Mouse (Mus musculus) intestine, embryonic 16.5 days (tissue): ENCODE results near the gene Znrd1as. TPM values are rescaled to one million over a fixed set of nuclear protein-coding genes. Genes with fewer than 3 reads are reported as not detected.

Experiments
- ATAC-seq: fragments of 200-750 bp; cut with Nextera tagmentation; 2 replicates; pipeline ENCODE4 v1.8.0; 2017; ENCODE audit warnings: moderate TSS enrichment, moderate library complexity
- H3K27ac ChIP-seq: fragments of 300-500 bp; sonication (generic); 2 replicates; pipeline ENCODE4 v1.5.1; 2014; ENCODE audit warnings: mild to moderate bottlenecking, low read length
- H3K27me3 ChIP-seq: fragments of 300-500 bp; sonication (generic); replicated peaks from 2 replicates; pipeline ENCODE4 v1.6.1; 2014; ENCODE audit warnings: low read length, control low read depth, mixed read lengths; ENCODE audit not compliant: control insufficient read depth, insufficient read depth
- H3K36me3 ChIP-seq: fragments of 300-500 bp; sonication (generic); 2 replicates; pipeline ENCODE4 v1.6.1; 2014; ENCODE audit warnings: low read length, control low read depth; ENCODE audit not compliant: control insufficient read depth, insufficient read depth
- H3K4me1 ChIP-seq: fragments of 300-500 bp; sonication (generic); 2 replicates; pipeline ENCODE4 v1.6.1; 2014; ENCODE audit warnings: low read length, control low read depth, mixed read lengths; ENCODE audit not compliant: control insufficient read depth, insufficient read depth
- H3K4me2 ChIP-seq: fragments of 300-500 bp; sonication (generic); 2 replicates; pipeline ENCODE4 v1.6.1; 2014; ENCODE audit warnings: low read depth, low read length, control low read depth
- H3K4me3 ChIP-seq: fragments of 300-500 bp; sonication (generic); 2 replicates; pipeline ENCODE4 v1.5.1; 2014; ENCODE audit warnings: mild to moderate bottlenecking, low read length
- H3K9ac ChIP-seq: fragments of 300-500 bp; sonication (generic); 2 replicates; pipeline ENCODE4 v1.6.1; 2014; ENCODE audit warnings: low read depth, low read length
- H3K9me3 ChIP-seq: fragments of 300-500 bp; sonication (generic); 2 replicates; pipeline ENCODE4 v1.6.1; 2016; ENCODE audit warnings: low read length, control low read depth; ENCODE audit not compliant: control insufficient read depth
- WGBS: fragments of 180-500 bp; shearing (Covaris S2); extraction: QIAGEN DNeasy Blood & Tissue Kit; methylation state at CpG from one replicate; pipeline ENCODE4 v1.1.7; 2014; 5-methylcytosine and 5-hydroxymethylcytosine counted together
- polyA plus RNA-seq: library from polyadenylated mRNA; unstranded; fragments of >200 nt; fragmentation: Nextera tagmentation; extraction: Ambion mirVana; gene quantifications from 2 replicates; pipeline ENCODE4 v1.2.1, GENCODE M21; 2015

Gene Znrd1as
- 6.1 and 6.6 TPM in 2 replicates for polyA plus RNA-seq

DNA sequence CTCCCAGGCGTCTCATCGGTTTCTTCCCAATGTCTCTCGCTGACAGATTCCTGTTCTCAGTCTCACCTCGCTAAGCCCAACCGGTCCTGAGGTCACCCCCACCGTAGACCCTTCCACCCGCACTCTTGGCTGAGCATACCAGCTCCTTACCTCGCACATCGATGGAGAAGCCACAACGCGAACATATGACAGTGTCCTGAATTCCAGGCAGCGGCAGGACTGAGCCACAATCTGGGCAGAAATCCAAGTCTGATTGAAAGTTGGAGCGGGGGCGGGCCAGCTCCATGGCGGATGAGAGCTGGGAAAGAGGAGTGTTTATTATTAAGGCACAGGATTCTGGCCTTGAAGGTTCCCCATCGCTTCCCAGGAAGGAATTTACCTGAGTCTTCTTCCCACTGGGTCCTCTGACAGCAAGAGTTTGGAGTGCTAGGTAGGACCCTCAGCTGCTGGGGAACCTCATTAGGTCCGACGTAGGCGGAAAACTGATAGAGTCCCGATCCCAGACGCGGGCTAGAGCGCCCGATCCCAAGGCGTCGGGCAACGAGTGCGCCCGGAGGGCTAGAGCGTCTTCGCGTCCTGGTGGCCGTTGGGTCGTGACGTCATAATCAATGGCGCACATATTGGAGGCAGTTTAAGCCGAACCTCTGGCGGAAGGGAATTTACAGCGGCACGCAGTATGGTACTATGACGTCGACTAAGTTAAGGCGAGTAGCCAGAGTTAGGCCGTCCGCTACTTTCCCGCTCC, at the start of gene Znrd1as, which contains the start of gene Znrd1:
TSS of gene Znrd1as (plus strand) at position 594 of the 745 bp plus-strand sequence.
TSS of gene Znrd1 (minus strand) at position 561 of the 745 bp plus-strand sequence.
- WGBS, result under 1% methylated on average over 46 of the region's 46 CpGs
- H3K9me3 ChIP-seq, result no peaks in the 10 kb centered on the region
- no peaks in the 10 kb centered on the region for H3K27me3 ChIP-seq
- peak within 1 kb of the TSS; percentile 75 for H3K27ac ChIP-seq
- H3K4me3 ChIP-seq, result peak within 1 kb of the TSS; percentile 69
- no peaks in the 10 kb centered on the region for H3K36me3 ChIP-seq
- peak within 1 kb of the TSS; percentile 59 for H3K4me2 ChIP-seq
- peak within 1 kb of the TSS; percentile 82 for H3K9ac ChIP-seq
- H3K4me1 ChIP-seq, result 0 out of 2 replicates have a peak, but pooled peaks cover 8% of the 10 kb centered on the region
- ATAC-seq, result peak; percentile 98

DNA sequence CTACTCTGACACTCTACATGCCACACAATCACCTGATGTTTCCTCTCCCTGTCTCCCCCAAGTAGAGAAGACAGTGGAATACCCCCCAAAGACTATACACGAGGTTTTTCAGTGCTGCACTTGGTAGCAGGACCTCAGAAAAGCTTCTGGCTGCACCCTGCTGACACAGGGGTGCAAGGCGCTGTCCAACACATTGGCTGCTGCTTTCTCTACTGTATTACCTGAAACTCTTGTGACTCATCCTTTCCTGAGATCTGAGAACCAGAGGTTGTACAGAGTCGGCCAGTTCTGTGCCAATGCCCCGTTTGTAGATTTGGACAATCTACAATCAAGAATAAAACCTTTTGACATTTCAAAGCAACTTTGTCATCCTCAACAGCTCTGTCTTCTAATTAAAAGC, 48.6 kb upstream of the Znrd1as start:
- H3K4me2 ChIP-seq, result no peak overlapping the region
- no peaks in the 10 kb centered on the region for H3K9me3 ChIP-seq
- H3K27me3 ChIP-seq, result no peaks in the 10 kb centered on the region
- ATAC-seq, result no peak
- H3K36me3 ChIP-seq, result no peaks in the 10 kb centered on the region
- H3K9ac ChIP-seq, result no peak overlapping the region
- no peak overlapping the region for H3K27ac ChIP-seq
- no peak overlapping the region for H3K4me3 ChIP-seq
- 52% methylated on average over 4 of the region's 4 CpGs for WGBS
- H3K4me1 ChIP-seq, result no peaks in the 10 kb centered on the region

DNA sequence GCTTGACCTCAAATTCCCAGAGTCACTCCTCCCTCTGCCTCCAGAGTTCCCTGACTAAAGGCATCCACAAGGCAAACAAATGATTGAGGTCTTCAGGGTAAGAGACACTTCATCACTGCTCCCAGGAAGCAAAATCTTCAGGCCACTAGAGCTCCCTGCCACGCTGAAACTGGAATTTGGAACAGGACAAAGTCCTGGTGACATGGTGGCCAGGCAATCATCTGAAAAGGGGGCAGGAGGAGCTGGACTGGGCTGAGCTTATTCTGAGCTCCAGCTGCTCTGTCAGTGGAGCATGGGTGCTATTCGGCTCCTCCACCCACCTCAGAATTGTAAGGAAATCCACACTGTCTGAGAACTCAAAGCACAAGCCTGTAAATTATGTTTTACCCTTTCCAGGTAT, 46.4 kb upstream of the Znrd1as start:
- 63% methylated on average over 2 of the region's 2 CpGs for WGBS
- Histone ChIP-seq H3K27ac (no peak overlapping the region), H3K4me3 (no peak overlapping the region), H3K27me3 (no peaks in the 10 kb centered on the region), H3K36me3 (no peaks in the 10 kb centered on the region), H3K4me2 (no peak overlapping the region), H3K9me3 (no peaks in the 10 kb centered on the region), H3K4me1 (no peaks in the 10 kb centered on the region), H3K9ac (no peak overlapping the region)
- no peak for ATAC-seq

DNA sequence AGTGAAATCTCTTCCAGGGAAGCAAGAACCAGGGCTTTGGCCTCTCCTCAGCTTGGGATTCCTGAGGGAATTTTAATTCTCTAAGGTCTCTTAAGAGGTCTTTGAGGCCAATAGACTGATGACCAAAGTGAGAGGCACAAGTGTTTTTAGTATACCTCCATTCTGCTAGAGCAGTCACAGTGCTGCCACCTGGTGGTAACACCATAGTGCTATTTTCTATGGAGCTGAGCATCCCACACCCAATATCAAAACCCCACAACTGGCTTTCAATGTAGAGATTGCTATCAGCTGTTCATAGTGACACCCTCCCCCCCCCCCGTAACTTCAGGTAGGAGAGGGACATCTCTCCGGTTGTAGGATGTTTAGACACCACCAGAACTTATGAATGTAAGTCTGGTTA, 44.3 kb upstream of the Znrd1as start:
- Histone ChIP-seq H3K4me1 (no peaks in the 10 kb centered on the region), H3K9ac (no peak overlapping the region), H3K27me3 (no peaks in the 10 kb centered on the region), H3K36me3 (no peaks in the 10 kb centered on the region), H3K4me2 (no peak overlapping the region), H3K4me3 (no peak overlapping the region), H3K9me3 (no peaks in the 10 kb centered on the region), H3K27ac (no peak overlapping the region)
- WGBS, result 6% methylated on average over 2 of the region's 2 CpGs
- peak; percentile 58 for ATAC-seq

DNA sequence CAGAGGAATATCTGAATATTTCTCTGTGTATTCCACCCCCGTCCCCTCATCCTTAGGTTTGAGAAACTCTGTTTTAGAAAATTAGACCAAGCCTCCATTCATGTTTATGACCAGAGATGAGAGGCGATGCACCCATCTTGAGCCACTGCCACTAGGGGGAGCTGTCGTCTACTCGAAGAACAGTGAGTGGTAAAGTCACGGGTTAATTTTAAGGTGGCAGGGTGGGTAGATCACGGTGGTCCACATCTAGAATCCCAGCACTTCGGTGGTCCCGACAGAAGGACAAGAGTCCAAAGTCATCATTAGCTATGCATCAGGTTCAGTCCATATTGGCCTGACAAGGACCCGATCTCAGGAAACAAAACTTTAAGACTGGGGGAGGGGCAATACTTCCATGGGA, 43.3 kb upstream of the Znrd1as start:
- H3K4me2 ChIP-seq, result no peak overlapping the region
- H3K27me3 ChIP-seq, result no peaks in the 10 kb centered on the region
- 13% methylated on average over 9 of the region's 9 CpGs for WGBS
- H3K9ac ChIP-seq, result no peak overlapping the region
- H3K36me3 ChIP-seq, result no peaks in the 10 kb centered on the region
- ATAC-seq, result no peak
- no peak overlapping the region for H3K27ac ChIP-seq
- H3K4me3 ChIP-seq, result no peak overlapping the region
- no peaks in the 10 kb centered on the region for H3K9me3 ChIP-seq
- no peaks in the 10 kb centered on the region for H3K4me1 ChIP-seq

DNA sequence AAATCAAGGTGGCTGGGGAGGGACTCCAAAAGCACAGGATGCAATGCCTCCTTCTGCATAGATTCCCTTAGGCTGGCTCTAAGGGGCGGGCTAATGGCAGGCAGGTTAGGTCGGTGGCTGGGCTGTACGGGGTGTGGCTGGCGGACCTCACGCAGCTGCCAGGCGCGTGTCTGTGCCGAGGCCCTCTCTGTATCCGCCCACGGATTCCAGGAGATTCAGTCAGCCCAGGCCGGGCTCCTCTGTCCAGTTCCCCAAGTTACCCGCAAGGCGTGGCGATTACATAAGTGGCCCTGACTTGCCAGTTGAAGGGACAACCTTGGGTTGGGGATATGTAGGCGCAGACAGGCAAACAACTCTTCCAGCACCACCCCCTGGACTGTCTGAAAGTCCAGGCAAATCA, 38.2 kb upstream of the Znrd1as start:
- H3K36me3 ChIP-seq, result no peaks in the 10 kb centered on the region
- H3K9me3 ChIP-seq, result no peaks in the 10 kb centered on the region
- H3K27me3 ChIP-seq, result no peaks in the 10 kb centered on the region
- no peak overlapping the region for H3K9ac ChIP-seq
- H3K4me2 ChIP-seq, result no peak overlapping the region
- no peaks in the 10 kb centered on the region for H3K4me1 ChIP-seq
- ATAC-seq, result peak; percentile 90
- H3K27ac ChIP-seq, result no peak overlapping the region
- no peak overlapping the region for H3K4me3 ChIP-seq
- WGBS, result 35% methylated on average over 15 of the region's 15 CpGs

DNA sequence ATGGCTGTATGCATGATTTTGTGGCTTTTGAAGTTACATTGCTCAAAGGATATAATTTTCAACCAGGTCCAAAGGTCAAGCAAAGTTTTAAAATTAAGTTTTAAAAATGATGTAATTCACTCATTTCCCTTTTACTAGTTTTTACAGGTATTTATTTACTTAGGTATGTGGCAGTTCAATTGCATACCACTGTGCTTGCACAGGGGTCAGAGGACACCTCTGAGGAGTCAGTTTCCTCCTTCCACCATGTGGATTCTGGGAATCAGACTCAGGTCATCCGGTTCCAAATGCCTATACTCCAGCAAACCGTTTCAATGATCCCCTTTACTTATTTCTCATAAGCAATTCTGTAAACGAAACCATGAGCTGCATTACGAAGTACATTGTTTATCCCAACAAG, 35.7 kb upstream of the Znrd1as start:
- no peaks in the 10 kb centered on the region for H3K9me3 ChIP-seq
- H3K4me3 ChIP-seq, result no peak overlapping the region
- H3K27ac ChIP-seq, result no peak overlapping the region
- no peaks in the 10 kb centered on the region for H3K27me3 ChIP-seq
- H3K36me3 ChIP-seq, result no peaks in the 10 kb centered on the region
- no peak overlapping the region for H3K4me2 ChIP-seq
- H3K4me1 ChIP-seq, result no peaks in the 10 kb centered on the region
- ATAC-seq, result peak; percentile 69
- WGBS, result 73% methylated on average over 4 of the region's 4 CpGs
- no peak overlapping the region for H3K9ac ChIP-seq

DNA sequence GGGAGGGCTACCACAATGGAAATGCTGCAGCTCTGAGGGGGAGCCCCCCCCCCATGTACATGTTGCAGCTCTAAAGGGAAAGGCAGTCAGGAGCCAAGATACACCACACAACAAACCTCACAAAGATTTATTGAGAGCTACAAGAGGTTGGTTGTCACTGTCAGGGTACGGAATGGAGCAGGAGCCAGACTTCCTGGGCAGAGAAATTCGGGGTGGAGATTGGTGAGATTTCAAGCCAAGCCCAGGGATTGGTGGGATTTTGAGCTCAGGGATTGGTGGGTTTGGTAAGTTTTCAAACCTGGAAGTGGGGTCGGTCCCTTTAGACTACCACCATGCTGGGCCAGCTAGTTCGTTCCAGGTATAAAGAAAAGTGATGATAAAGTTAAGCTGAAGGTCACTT, 34.9 kb upstream of the Znrd1as start:
- Histone ChIP-seq H3K36me3 (no peaks in the 10 kb centered on the region), H3K4me1 (no peaks in the 10 kb centered on the region), H3K4me2 (no peak overlapping the region), H3K4me3 (no peak overlapping the region), H3K9me3 (no peaks in the 10 kb centered on the region), H3K27me3 (no peaks in the 10 kb centered on the region), H3K9ac (no peak overlapping the region), H3K27ac (no peak overlapping the region)
- WGBS, result 69% methylated on average over 4 of the region's 4 CpGs
- no peak for ATAC-seq

DNA sequence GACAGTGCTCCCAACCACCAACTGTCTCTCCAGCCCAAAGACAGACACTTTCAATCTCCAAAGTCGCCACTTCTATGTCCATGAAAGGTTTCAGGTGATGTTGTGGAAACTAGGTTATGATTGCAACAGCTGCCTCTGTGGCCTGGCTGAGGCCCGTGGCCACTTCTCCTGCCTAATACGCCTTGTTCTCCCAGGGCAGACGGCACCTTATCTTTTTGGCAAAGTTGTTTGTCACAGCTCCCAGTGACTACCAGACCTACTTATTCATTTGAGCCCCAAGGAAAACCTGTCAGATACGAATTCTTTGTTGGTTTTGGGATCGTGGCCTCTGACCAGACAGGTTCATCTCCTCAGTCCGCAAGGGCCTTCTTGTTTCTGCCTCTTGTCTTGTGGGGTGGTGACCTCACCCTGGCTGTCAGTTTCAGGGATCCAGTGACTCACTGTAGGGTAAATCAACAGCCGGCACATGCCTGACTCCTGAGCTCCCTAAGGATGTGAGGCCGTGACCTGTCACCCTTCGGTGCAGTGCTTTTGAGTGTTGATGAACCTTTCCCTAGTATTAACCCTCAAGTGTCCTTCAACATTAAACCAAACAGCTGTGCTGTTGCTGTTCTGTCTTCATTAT, 30.8 kb upstream of the Znrd1as start:
- WGBS, result 30% methylated on average over 10 of the region's 10 CpGs
- H3K9me3 ChIP-seq, result no peaks in the 10 kb centered on the region
- no peaks in the 10 kb centered on the region for H3K27me3 ChIP-seq
- no peaks in the 10 kb centered on the region for H3K36me3 ChIP-seq
- no peak overlapping the region for H3K27ac ChIP-seq
- no peak for ATAC-seq
- H3K9ac ChIP-seq, result no peak overlapping the region
- H3K4me1 ChIP-seq, result no peaks in the 10 kb centered on the region
- H3K4me2 ChIP-seq, result no peak overlapping the region
- no peak overlapping the region for H3K4me3 ChIP-seq
